8 mouse cellular contexts compared by ENCODE assay signal in the genomic region with DNA sequence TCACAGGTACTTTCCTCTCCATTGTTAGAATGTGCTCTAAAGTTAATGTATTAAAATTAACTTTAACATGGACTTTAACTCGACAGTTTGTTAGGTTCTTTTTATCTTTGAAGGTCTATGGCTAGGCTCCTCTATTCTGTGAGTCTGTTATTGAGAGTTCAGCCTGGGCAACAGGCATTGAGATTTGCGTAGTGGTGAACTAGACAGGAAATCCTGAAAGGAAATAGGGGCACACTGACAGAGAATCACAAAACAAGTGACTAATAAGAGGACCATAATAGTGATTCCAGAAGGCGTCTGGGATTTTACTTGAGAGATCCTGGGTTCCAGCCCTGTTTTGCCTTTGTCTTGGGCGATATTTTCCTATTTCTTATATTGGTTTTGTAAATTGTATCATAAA. TPM values are rescaled to one million over a fixed set of nuclear protein-coding genes. Genes with fewer than 3 reads are reported as not detected.
DNase-seq lines count a peak whose midpoint lies in the region; ATAC-seq lines count a peak whose summit lies in the region.

No protein-coding gene starts in this region.

- no peak overlapping the region for H3K27ac ChIP-seq in forebrain, embryonic 11.5 days (ENCODE audit: low read depth, low read length)
- H3K27ac ChIP-seq in midbrain, embryonic 13.5 days: no peak overlapping the region

- no peaks in the 10 kb centered on the region for H3K36me3 ChIP-seq in megakaryocyte, embryonic 14.5 days (replicated peaks; ENCODE audit: low read length)
- H3K36me3 ChIP-seq in forebrain, embryonic 11.5 days (ENCODE audit: control insufficient read depth, insufficient read depth, low read length): no peaks in the 10 kb centered on the region
- H3K36me3 ChIP-seq in midbrain, embryonic 13.5 days: no peaks in the 10 kb centered on the region

- H3K27me3 ChIP-seq in megakaryocyte, embryonic 14.5 days (replicated peaks): peaks cover 2% of the 10 kb centered on the region
- no peaks in the 10 kb centered on the region for H3K27me3 ChIP-seq in forebrain, embryonic 11.5 days (ENCODE audit: control insufficient read depth, insufficient read depth, low read length)
- H3K27me3 ChIP-seq in midbrain, embryonic 13.5 days: no peaks in the 10 kb centered on the region

- peaks cover 22% of the 10 kb centered on the region for H3K4me1 ChIP-seq in megakaryocyte, embryonic 14.5 days
- peaks cover 3% of the 10 kb centered on the region; the same call in 1 of the 2 replicates for H3K4me1 ChIP-seq in forebrain, embryonic 11.5 days (replicated peaks; ENCODE audit: control insufficient read depth, insufficient read depth, low read length)
- H3K4me1 ChIP-seq in midbrain, embryonic 13.5 days (replicated peaks): peaks cover 13% of the 10 kb centered on the region

- no peak for DNase-seq in forebrain, embryonic 11.5 days (ENCODE audit: low spot score)
- DNase-seq in induced T-regulatory cell, adult 2 months (ENCODE audit: low read depth): peak; percentile 86
- DNase-seq in right cerebral cortex, postnatal 25 days: no peak
- DNase-seq in cerebellum, postnatal 36 days: no peak
- no peak for DNase-seq in adrenal gland, postnatal 36 days

- WGBS in forebrain, embryonic 11.5 days: 76% methylated on average over 4 of the region's 4 CpGs
- WGBS in midbrain, embryonic 13.5 days: 79% methylated on average over 4 of the region's 4 CpGs

- ATAC-seq in megakaryocyte, adult 5-6 weeks (ENCODE audit: poor library complexity, severe bottlenecking): no peak
- ATAC-seq in forebrain, embryonic 11.5 days (replicated peaks; ENCODE audit: low FRiP score): peak; percentile 6; the same call in 1 of the 2 replicates
- ATAC-seq in midbrain, embryonic 13.5 days: no peak

- H3K4me3 ChIP-seq in megakaryocyte, embryonic 14.5 days (replicated peaks): peak overlapping the region; percentile 95
- H3K4me3 ChIP-seq in forebrain, embryonic 11.5 days (ENCODE audit: low read depth, low read length): peak overlapping the region; percentile 81
- H3K4me3 ChIP-seq in midbrain, embryonic 13.5 days (replicated peaks): peak overlapping the region; percentile 70

- no peak overlapping the region for H3K9ac ChIP-seq in forebrain, embryonic 11.5 days (ENCODE audit: low read length)
- no peak overlapping the region for H3K9ac ChIP-seq in midbrain, embryonic 13.5 days (replicated peaks)

- no peaks in the 10 kb centered on the region for H3K9me3 ChIP-seq in megakaryocyte, embryonic 14.5 days
- H3K9me3 ChIP-seq in forebrain, embryonic 11.5 days (ENCODE audit: control insufficient read depth, low read length): no peaks in the 10 kb centered on the region
- no peaks in the 10 kb centered on the region for H3K9me3 ChIP-seq in midbrain, embryonic 13.5 days

- H3K4me2 ChIP-seq in forebrain, embryonic 11.5 days (ENCODE audit: low read depth, low read length, severe bottlenecking): no peak overlapping the region; the same call in 1 of the 2 replicates
- peak overlapping the region; percentile 71 for H3K4me2 ChIP-seq in midbrain, embryonic 13.5 days (replicated peaks)

RNA-seq across cellular contexts. Expression of gene Spata6, which starts 0.5 kb away (rescaled TPM):
- polyA plus RNA-seq in megakaryocyte, embryonic 14.5 days (2012; ENCODE audit: insufficient read depth, low replicate concordance): 6.1 TPM in 1 of 2 replicates, not detected in the other
- total RNA-seq in megakaryocyte, adult 5-6 weeks (2015): 33.0 and 39.1 TPM in 2 replicates
- total RNA-seq in megakaryocyte, adult 5-6 weeks (2017): 27.4 and 30.8 TPM in 2 replicates
- polyA plus RNA-seq in forebrain, embryonic 11.5 days (2014; fragmentation: Nextera tagmentation; extraction: Ambion mirVana): 30.5 and 32.9 TPM in 2 replicates
- polyA plus RNA-seq in midbrain, embryonic 13.5 days (2015; fragmentation: Nextera tagmentation; extraction: Ambion mirVana): 16.1 and 19.2 TPM in 2 replicates
- 10 to 100 TPM; 10.7 to 10.8 TPM for total RNA-seq in adrenal gland, postnatal 36 days (2021)
